Mouse (Mus musculus): Measurements from ENCODE around the gene Tecr. TPM values are rescaled to one million over a fixed set of nuclear protein-coding genes. Genes with fewer than 3 reads are reported as not detected.

Tecr gene
- total RNA-seq, 2 experiments from 2014 or later: 521 to 544 TPM

DNA sequence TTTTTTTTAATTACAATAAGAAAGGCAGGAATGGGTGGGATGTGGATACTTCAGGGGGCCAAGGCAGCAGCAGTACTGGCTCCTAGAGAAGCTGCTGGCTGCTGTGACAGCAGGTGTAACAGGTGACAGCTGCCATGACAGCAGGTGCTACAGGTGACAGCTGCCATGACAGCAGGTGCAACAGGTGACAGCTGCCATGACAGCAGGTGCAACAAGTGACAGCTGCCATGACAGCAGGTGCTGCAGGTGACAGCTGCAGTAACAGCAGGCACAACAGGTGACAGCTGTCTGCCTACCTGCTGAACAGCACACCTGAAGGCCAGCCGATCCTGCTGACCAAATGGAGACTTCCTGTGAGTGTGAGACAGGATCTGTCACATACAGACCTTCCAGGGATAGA is 23.0 kb downstream of the Tecr start:
- DNase-seq (ENCODE audit: low spot score in 2 of 2): no peak

DNA sequence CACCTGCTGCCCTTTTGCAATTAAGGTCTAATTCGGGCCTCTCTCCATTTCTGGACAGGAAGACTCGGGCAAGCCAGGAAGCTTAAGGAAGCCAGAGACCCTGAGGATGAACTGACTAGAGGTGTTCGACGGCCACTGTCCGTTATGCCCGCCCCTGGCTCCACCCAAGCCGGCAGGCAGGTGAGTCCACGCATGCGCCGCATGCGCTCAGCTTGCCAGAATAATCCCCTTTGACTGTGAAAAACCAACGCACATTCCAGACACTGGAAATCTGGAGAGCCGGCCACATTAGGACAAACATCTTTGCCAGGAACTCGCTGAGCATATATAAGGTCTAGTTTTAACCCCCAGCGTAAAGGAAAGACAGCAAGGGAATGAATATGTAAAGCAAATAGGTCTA is 24.5 kb downstream of the Tecr start:
- DNase-seq (ENCODE audit: low spot score in 2 of 2): no peak

DNA sequence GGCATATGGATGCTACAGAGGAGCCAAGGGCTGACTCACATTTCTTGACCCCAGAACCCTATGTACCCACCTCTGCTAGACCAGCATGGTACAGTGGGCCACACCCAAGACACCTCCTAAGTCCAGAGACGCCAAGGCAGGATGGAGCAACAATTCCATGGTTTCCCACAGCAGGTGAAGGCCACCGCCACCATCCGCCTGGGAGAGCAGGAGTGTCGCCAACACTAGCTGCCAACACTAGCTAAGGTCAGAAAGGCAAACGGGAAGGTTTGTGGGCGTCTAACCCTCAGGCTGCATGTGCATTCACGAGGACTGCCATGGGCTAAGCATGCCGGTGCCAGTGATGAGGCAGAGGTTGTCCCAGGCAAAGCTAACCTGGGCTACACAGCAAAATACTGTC is 25.5 kb downstream of the Tecr start:
- no peak for DNase-seq (ENCODE audit: low spot score in 2 of 2)

DNA sequence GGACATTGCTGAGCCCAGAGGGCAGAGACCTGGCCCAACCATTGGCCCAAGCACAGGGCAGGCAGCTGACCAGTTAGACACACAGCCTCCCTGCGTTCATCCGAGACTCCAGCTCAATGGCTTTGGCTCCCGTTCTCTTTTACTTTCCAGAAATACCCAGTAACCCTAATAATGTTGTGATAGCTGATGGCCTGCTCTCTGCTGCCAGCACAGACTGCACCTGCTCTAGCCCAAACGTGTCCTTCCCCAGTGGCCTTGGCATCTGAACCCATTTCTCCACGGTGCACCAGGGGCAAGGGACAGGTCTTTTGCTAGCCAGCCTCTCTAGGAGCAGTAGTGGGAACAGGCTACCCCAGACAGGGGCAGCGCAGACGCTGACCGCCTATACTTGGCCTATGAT is 26.9 kb downstream of the Tecr start:
- no peak for DNase-seq (ENCODE audit: low spot score in 2 of 2)

DNA sequence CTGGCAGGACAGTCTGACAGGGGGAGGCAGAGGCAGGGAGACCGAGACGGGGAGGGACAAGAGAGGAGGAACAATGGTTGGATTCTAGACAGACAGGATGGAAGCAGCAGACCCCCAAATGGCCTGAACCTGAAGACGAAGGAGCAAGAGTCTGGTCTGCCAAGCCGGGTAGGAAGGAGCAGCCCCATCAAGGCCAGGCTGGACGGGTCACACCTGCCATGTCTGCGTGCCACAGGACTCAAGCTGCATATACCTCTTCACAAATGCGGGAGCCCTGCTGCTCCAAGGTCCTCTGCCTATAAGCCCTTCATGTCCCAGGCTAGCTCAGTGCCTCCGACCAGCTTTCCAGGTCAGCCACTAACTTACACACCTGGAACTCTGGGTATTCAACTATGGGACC is 28.1 kb downstream of the Tecr start:
- no peak for DNase-seq (ENCODE audit: low spot score in 2 of 2)

DNA sequence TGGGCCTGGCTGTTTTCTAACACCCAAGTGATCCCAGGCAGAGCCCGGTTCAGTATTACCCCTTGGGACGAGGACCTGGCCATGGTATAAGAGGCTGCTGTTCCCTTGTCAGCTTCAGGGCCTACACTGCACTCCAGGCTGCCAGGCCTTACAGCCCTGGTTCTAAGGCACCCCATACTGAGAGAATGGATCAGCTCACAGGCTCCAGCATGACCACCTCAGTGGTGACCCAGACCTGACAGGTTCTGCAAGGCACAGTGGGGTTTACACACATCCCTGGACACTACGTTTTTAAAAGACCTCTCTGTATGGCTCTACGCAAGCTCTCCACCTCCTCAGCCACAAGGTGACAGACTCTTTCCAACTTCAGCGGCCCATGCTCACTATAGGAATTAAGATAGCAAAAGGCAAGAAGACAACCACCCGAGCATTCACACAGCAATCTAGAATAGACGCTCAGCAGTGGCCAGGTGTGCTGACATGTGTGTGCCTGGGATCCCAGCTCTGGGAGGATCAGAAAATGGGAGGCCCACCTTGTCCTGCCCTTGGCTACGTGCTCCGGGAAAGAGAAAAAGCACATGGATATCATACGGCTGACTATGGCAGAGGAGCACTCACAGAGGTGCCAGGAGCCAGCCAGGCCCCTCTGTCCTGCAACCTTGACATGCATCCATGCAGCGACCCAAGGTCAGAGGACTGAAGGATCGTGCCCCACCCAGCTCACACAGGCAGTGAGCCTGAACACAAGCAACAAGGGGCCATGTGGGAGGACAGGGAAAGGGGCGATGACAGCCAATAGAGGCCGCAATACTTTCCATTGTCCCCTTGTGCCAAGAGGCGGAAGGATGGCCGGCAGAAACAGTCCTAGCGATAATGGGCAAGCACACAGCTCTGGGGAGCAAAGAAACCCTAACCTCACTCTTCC is 29.4 kb downstream of the Tecr start:
- peak in 1 of 2 experiments; percentile 4 for DNase-seq (ENCODE audit: low spot score in 2 of 2)

DNA sequence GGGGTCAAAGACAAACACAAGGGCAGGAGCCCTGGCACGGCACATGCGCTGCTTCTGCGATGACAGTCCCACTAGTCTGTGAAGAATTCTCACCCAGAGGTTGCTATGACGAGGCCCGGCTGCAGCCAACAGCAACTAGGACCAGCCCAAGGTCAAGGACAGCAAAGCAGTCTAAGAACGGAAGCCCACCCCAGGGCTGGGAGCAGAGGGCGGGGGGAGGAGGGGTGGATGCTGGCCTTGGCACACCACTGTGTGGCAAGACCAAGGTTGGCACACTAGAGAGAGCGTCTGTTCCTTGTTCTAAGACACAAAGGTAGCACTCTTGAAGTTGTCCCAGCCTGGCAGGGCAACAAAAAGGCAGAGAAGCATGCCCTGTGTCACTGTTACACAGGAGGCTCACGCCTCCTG is 30.4 kb downstream of the Tecr start:
- DNase-seq (ENCODE audit: low spot score in 2 of 2): no peak

DNA sequence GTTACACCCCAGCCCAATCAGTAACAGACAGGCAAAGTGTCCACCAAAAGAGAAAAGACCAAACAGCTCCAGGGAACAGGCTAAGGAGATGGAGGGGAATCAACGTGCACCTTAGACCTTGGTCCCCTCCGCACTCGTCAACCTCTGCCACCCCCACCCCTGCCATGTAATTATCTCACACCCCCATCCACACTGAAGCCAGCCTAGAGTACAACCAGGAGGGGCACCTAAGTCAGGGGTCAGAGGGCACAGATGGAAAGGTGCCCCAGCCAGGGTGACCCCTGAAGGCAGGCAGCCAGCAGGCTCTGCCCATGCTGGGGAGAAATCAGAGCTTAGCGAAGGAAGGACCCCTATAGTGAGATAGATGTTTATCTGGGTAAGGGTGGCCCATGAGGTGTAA is 30.9 kb downstream of the Tecr start:
- peak in 1 of 2 experiments; percentile 4 for DNase-seq (ENCODE audit: low spot score in 2 of 2)

DNA sequence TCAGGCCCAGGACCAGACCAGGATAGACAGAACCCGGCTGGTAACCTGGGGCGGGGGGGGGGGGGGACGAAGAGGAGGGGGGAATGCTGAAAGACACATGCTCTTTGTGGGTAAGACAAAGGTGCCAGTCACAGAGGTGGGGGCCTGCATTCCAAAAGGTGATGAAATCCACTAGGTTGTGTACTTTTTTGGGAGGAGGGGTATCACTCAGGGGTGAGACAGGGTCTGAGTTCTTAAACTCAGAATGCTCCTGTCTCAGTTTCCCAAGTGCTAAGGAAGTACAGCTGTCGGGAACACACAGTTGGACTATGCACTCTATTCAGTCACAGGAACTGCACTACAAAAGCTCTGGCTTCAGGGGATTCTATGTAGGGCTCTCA is 31.3 kb downstream of the Tecr start:
- no peak for DNase-seq (ENCODE audit: low spot score in 2 of 2)

DNA sequence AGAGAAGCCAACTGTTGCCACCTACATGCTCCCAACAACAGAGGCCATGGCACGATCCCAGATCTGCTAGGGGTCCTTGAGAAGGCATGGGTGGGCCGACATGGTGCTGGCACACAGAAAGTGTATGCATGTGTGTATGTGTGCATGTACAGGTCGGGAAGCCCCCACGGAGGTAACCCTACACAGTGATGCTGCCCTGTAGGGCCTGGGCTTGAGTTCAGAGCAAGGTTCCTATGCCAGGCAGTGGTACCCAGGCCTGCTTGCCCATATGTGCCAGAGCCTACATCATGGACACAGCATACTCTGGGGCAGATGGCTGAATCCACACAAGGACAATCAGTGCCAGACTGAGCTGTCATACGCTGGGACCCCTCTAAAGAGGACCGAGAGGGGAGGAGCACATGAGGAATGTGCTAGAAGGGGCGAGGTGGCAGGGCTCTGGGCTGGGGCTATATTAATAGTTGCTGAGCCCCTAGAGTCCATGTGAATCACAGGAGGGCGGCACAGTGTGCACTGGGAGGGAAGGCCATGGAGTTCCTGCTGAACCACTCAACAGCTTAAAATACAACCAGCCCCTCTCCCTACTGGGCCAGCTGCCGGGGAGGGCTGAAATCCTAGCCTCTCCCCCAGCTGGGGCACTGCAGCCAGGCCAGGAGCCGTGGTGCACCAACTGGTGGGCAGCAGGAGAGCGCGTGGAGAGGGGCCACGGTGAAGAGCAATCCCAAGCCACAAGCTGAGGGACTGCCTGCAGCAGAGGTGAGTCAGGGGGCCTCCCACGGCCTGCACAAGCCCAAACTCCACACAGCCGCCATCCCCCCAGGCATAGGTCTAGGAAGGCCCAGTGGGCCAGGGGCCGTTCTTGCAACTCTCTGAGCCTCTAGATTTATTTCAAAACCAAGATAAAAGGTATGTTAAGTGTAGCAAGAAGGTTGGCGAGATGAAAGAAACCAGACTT is 31.9 kb downstream of the Tecr start:
- DNase-seq (ENCODE audit: low spot score in 2 of 2): peak; percentile 11 to 12

DNA sequence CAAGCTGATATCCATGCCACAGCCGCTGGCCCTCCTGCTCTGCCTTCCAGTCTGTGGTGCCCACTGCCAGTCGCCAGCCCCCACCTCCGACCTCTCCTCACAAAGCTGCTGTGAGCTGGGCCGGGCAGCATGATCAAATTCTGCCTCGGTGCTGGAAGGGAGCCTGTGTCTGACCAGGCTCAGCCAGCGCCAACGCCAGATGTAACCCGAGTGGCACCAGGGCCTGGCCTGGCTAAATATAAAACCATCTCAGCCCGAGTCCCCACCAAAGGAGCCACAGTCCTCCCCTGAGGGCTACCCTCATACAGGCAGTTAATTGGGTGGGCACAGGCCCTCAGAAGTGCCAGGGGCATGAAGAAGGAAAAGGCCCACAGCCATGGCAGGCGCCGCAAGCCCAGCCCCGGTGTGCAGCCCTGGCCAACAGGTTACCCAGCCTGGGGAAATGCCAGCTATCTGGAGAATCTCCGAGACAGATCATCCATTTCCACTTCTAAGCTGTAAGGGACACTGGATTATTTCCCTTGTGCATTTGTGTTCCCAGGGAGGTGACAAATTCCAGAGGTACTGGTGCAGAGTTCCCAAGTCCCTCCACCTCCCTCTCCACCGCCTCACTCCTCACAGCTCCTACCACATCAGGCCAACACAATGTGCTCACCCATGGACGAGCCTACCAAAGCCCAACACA is 33.0 kb downstream of the Tecr start:
- DNase-seq (ENCODE audit: low spot score in 2 of 2): peak; percentile 1 to 13

DNA sequence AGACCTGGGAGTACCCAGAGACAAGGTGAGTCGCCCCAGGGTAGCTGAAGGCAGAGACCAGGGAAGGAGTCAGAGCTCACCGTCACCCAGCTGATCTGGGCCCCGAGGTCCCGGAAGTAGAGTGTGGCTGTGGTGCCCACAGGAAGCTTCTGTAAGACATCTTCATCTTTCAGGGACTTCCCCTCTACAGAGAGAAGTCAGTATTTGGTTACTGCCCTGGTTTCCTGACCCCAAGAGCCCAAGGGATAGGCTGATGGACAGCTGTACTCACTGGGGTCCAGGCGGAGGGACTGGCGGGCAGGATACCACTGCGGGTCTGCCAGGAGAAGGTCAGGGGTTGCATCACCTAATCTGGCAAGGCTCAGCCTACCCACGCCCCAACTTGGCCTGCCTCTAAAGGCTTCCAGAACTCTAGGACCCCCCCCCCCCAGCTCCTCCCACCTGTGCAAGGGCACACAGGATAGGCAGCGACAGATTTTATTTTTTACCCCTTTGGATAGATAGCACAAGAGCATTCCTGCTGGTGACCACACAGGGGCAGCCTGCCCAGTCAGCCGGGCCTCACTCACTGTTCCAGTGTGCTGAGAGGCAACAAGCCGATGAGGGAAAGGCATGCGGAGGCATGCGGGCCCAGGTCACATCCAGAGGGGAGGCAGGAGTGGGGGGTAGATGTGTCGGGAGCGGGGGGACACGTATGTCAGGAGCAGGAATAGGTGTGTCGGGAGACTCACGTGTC is 34.5 kb downstream of the Tecr start:
- DNase-seq (ENCODE audit: low spot score in 2 of 2): peak in 1 of 2 experiments; percentile 5

DNA sequence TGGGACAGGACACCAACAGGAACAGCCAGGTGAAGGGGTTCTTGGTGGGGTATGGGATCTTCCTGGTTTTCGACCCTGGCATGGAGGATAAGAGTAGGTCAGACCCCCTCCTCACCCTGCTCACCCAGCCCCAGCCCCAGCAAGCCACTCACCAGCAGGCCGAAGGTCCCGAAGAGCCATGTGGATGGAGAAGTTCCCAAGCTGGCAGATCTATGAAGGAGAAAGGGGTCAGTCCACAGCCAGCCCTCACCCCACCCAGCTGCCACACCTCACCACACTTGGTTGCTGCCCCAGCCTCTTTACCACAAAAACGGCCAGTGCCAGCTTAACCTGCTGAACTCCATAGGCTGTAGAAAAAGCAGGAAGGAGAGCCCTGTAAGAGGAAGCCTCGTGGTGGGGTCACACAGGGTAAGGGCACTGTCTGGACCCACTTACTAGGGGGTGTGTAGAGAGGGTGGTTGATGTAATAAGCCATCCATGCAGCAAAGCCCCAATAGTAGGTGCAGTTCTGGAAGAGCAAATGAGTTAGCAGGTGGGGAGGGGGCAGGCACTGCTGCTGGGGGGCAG is 35.4 kb downstream of the Tecr start:
- peak in 1 of 2 experiments; percentile 1 for DNase-seq (ENCODE audit: low spot score in 2 of 2)

DNA sequence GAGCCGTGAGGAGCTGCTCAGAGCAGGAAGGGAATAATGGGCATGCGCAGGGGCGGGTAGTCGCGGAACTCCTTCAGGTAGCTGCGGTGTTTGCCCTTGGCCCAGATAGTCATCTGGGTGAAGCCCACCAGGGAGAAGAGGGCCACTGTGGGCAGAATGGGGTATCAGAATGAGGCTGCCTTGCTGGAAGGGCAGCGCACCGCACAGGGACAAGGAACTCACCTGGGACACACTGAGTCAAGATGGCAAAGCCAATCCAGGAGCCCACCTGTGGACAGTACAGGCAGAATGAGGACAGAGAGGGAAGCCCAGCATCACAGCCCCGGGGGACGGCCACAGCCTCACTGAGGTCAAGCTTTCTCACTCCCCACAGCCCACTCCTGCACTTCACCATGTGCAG is 36.0 kb downstream of the Tecr start:
- DNase-seq (ENCODE audit: low spot score in 2 of 2): peak in 1 of 2 experiments; percentile 1

DNA sequence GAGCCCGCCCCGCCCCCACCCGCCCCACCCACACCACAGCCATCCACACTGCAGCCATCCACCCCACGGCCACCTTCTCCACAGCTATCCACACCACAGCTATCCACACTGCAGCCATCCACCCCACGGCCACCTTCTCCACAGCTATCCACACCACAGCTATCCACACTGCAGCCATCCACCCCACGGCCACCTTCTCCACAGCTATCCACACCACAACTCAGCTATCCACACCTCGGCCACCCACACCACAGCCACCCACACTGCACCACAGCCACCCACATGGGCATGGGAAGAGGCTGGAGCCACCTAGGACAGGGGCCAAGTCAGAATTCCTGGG is 36.8 kb downstream of the Tecr start:
- DNase-seq (ENCODE audit: low spot score in 2 of 2): peak in 1 of 2 experiments; percentile 1

DNA sequence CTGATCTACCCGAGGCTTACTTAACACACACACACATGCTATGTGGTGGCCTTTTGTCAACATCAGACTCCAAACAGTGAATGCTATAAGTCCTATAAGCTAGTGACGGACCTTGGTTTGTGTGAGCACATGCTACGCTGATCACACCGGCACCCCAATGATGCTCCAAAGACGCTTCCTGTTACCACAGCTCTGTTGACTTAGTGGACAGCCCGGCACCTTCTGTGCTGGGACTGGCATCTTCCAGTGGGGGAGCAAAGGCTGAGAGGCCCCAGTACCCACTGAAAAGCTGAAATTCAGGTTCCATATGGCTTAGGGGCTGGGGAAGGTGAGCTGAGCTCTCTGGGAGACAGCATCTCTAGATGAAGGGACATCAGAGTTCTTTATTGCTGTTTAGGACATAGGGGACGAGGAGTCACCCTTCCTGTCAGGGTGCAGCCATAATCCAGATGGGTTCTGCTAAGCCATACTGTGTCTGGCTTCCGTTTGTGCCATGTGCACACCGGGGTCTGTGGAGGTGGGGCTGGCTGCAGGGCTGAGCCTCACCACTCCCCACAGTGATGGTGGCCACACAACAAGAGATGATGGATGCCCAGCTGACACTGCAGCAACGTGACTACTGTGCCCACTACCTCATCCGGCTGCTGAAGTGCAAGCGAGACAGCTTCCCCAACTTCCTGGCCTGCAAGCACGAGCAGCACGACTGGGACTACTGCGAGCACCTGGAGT is 37.3 kb downstream of the Tecr start:
- DNase-seq (ENCODE audit: low spot score in 2 of 2): peak in 1 of 2 experiments; percentile 1

DNA sequence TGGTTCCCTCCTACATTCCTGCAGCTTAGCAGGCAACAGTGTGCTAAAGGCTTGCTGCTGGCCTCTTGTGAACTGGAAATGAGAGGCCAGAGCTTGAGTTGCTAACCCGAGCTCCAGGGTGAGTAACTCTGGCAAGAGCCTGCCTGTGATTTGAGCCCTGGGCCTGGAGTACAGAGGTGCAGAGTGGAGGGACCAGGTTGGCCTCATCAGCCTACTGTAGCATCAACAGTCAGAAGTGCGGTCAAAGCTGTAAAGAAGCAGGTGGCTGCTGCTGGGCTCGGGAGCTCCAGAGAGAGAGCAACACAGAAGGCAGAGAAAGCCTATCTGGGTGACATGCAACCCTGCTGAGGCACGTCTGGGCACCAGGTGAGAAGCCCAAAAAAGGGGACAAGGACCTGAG is 38.6 kb downstream of the Tecr start:
- DNase-seq (ENCODE audit: low spot score in 2 of 2): no peak

DNA sequence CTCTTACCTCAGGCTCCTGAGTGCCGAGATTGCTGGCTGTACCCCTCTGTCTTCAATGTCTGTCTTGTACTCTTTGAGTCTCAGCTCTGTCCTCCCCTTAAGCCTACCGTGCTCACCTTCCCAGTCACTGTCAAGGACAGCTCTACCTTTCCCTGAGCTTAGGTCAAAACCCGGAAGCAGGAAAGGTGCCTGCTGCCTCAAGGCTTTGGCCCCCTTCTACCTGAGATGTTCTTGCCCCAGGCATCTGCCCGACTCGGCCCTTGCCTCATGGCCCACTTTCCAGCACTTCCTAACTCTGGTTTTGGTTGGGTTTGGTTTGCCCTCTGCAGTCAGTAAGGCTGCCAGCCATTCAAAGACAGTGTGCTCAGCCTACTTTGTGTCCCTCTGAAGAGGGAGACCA is 39.0 kb downstream of the Tecr start:
- no peak for DNase-seq (ENCODE audit: low spot score in 2 of 2)

DNA sequence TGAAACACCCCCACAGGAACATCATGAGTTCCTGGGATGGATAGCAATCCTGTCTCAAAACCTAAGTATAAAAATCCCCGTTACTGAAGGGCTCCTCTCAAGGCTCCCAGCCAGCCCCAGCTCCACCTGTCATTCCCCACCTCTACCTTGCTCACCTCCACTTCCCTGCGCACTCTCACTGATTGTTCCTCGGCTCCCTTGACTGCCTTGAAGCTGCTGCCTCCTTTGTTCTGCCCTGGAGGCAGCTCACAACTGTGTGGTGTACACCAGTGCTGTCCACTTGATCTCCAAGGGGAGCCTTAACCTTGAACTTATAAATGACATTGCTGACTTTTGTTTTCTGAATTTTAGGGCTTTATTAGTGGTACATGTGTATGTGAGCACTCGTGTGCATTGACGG is 39.6 kb downstream of the Tecr start:
- no peak for DNase-seq (ENCODE audit: low spot score in 2 of 2)

DNA sequence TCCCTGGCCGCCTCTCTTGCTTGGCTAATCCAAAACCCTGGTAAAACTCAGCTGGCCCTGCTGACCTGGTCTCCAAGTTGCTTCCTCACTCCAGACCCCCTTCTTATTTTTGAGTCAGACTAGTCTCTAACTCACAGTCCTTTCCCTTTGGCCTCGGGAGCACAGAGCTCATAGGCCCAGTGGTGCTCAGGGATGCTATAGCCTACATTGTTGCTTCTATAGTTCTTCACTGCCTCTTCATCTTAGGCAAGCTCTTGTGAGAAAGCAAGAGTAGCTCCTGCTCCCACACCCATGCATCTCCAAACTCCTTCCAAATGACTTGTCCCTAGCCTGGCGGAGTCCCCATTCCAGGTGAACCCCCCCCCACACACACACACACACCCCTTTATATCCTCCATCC is 40.1 kb downstream of the Tecr start:
- no peak for DNase-seq (ENCODE audit: low spot score in 2 of 2)
